Mouse (Mus musculus): Measurements from ENCODE around the gene Rab34. TPM values are rescaled to one million over a fixed set of nuclear protein-coding genes. Genes with fewer than 3 reads are reported as not detected.

Gene Rab34
- polyA plus RNA-seq, 1 experiment from 2014 or later, result 60.3 TPM

- Histone ChIP-seq H3K4me1 (replicated peaks) (peaks cover 74% of the 10 kb centered on the region), H3K4me2 (no peak overlapping the region), H3K4me3 (no peak overlapping the region), H3K27me3 (no peaks in the 10 kb centered on the region), H3K9me3 (no peaks in the 10 kb centered on the region), H3K27ac (replicated peaks) (peak overlapping the region; percentile 38; the same call in 1 of the 2 replicates), H3K9ac (no peak overlapping the region), H3K36me3 (peaks cover 78% of the 10 kb centered on the region)
- ATAC-seq (ENCODE audit: low read depth), result no peak
- WGBS, result 73% methylated on average over 7 of the region's 7 CpGs
Observed at GRCm38 (mm10) chr11:78159557-78159956, 28.7 kb upstream of the Rab34 start.

DNA sequence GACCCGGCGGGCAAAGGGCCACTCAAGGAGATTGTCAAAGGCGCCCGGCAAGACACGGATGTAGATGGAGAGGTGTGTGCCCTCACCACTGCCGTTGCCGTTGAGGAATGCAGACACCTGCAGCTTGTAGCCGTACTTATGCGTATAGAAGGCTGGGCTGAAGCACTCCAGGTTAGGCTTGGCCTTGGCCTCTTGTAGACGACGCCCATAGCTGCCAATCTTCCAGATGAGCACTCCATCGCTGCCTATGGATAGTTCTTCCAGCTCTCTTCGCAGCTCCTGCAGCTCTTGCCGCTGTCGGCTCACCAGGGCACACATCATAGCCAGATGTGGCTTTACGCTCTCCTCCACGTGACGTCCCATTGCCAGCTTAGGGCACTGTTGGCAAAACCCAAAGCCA, 28.1 kb upstream of the Rab34 start:
- peaks cover 72% of the 10 kb centered on the region for H3K36me3 ChIP-seq
- H3K27me3 ChIP-seq, result no peaks in the 10 kb centered on the region
- no peak overlapping the region for H3K9ac ChIP-seq
- H3K4me2 ChIP-seq, result no peak overlapping the region
- H3K27ac ChIP-seq (replicated peaks), result 0 out of 2 replicates have a peak overlapping the region, but pooled peaks have one; percentile 38
- no peak for ATAC-seq (ENCODE audit: low read depth)
- WGBS, result 90% methylated on average over 18 of the region's 18 CpGs
- H3K4me1 ChIP-seq (replicated peaks), result peaks cover 68% of the 10 kb centered on the region
- no peak overlapping the region for H3K4me3 ChIP-seq
- H3K9me3 ChIP-seq, result no peaks in the 10 kb centered on the region

GRCm38 (mm10) chr11:78160675-78161074, 27.6 kb upstream of the Rab34 start:
- Histone ChIP-seq H3K9me3 (no peaks in the 10 kb centered on the region), H3K4me2 (no peak overlapping the region), H3K27me3 (no peaks in the 10 kb centered on the region), H3K9ac (peak overlapping the region; percentile 22; the same call in 1 of the 2 replicates), H3K27ac (replicated peaks) (no peak overlapping the region), H3K4me3 (no peak overlapping the region), H3K4me1 (replicated peaks) (peaks cover 67% of the 10 kb centered on the region), H3K36me3 (peaks cover 67% of the 10 kb centered on the region)
- WGBS, result 97% methylated on average over 3 of the region's 3 CpGs
- no peak for ATAC-seq (ENCODE audit: low read depth)

DNA sequence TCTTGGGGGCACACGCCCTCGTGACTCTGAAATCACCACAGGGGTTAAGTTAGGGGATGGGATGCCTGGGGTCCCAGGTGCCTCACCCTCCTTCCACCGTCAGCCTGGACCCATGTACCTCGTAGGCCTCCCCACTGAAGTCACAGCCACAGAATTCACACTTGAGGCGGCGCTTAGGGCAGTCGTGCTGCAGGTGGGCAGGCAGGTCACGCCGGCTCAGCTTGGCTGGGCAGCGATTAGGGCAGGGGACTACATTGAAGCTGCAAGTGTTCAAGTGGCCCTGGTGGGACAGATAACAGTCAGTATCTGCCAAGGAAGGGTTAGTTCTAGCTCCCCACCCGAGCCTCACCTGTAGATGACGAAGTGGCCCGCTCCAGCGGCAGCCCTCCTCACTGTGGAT, 27.1 kb upstream of the Rab34 start:
- no peak for ATAC-seq (ENCODE audit: low read depth)
- Histone ChIP-seq H3K4me1 (replicated peaks) (peaks cover 72% of the 10 kb centered on the region), H3K27ac (replicated peaks) (peak overlapping the region; percentile 99; the same call in 1 of the 2 replicates)

GRCm38 (mm10) chr11:78161968-78162367, 26.3 kb upstream of the Rab34 start:
- H3K27me3 ChIP-seq, result no peaks in the 10 kb centered on the region
- peak overlapping the region; percentile 99 for H3K27ac ChIP-seq (replicated peaks)
- no peak for ATAC-seq (ENCODE audit: low read depth)
- WGBS, result 40% methylated on average over 4 of the region's 4 CpGs
- H3K4me3 ChIP-seq, result peak overlapping the region; percentile 99
- peaks cover 68% of the 10 kb centered on the region for H3K4me1 ChIP-seq (replicated peaks)
- peaks cover 54% of the 10 kb centered on the region for H3K36me3 ChIP-seq
- no peaks in the 10 kb centered on the region for H3K9me3 ChIP-seq
- H3K4me2 ChIP-seq, result peak overlapping the region; percentile 86
- H3K9ac ChIP-seq, result peak overlapping the region; percentile 100

More for the DNA sequence above, 27.1 kb upstream of the Rab34 start:
- no peak overlapping the region for H3K4me3 ChIP-seq
- whole genome bisulfite sequencing, result 93% methylated on average over 14 of the region's 14 CpGs
- peaks cover 62% of the 10 kb centered on the region for H3K36me3 ChIP-seq
- no peaks in the 10 kb centered on the region for H3K9me3 ChIP-seq
- H3K9ac ChIP-seq, result peak overlapping the region; percentile 22; the same call in 1 of the 2 replicates
- no peak overlapping the region for H3K4me2 ChIP-seq
- no peaks in the 10 kb centered on the region for H3K27me3 ChIP-seq

GRCm38 (mm10) chr11:78162504-78162903, 25.7 kb upstream of the Rab34 start:
- H3K36me3 ChIP-seq, result peaks cover 50% of the 10 kb centered on the region
- ATAC-seq (ENCODE audit: low read depth), result no peak
- H3K27me3 ChIP-seq, result no peaks in the 10 kb centered on the region
- no peaks in the 10 kb centered on the region for H3K9me3 ChIP-seq
- peak overlapping the region; percentile 99 for H3K27ac ChIP-seq (replicated peaks)
- H3K4me1 ChIP-seq (replicated peaks), result peaks cover 65% of the 10 kb centered on the region
- H3K4me3 ChIP-seq, result peak overlapping the region; percentile 99
- peak overlapping the region; percentile 100 for H3K9ac ChIP-seq
- WGBS, result 27% methylated on average over 6 of the region's 6 CpGs
- H3K4me2 ChIP-seq, result peak overlapping the region; percentile 86

GRCm38 (mm10) chr11:78163045-78163444, 25.2 kb upstream of the Rab34 start:
- peaks cover 45% of the 10 kb centered on the region for H3K36me3 ChIP-seq
- H3K9me3 ChIP-seq, result no peaks in the 10 kb centered on the region
- H3K4me3 ChIP-seq, result peak overlapping the region; percentile 99
- 70% methylated on average over 2 of the region's 2 CpGs for WGBS
- ATAC-seq (ENCODE audit: low read depth), result no peak
- peak overlapping the region; percentile 100 for H3K9ac ChIP-seq
- H3K4me1 ChIP-seq (replicated peaks), result peaks cover 61% of the 10 kb centered on the region
- no peaks in the 10 kb centered on the region for H3K27me3 ChIP-seq
- peak overlapping the region; percentile 86 for H3K4me2 ChIP-seq
- H3K27ac ChIP-seq (replicated peaks), result peak overlapping the region; percentile 99

- H3K4me1 ChIP-seq (replicated peaks), result peaks cover 52% of the 10 kb centered on the region
- ATAC-seq (ENCODE audit: low read depth), result peak; percentile 62
- WGBS, result 0% methylated on average over 22 of the region's 22 CpGs
Observed at GRCm38 (mm10) chr11:78163681-78164603, 24.3 kb upstream of the Rab34 start.

GRCm38 (mm10) chr11:78164604-78164923, 23.7 kb upstream of the Rab34 start:
- peak overlapping the region; percentile 99 for H3K27ac ChIP-seq (replicated peaks)
- H3K27me3 ChIP-seq, result no peaks in the 10 kb centered on the region
- peaks cover 46% of the 10 kb centered on the region for H3K4me1 ChIP-seq (replicated peaks)
- H3K9me3 ChIP-seq, result no peaks in the 10 kb centered on the region
- peak overlapping the region; percentile 100 for H3K9ac ChIP-seq
- under 1% methylated on average over 14 of the region's 14 CpGs for WGBS
- ATAC-seq (ENCODE audit: low read depth), result peak; percentile 4; the same call in 1 of the 2 replicates
- H3K4me2 ChIP-seq, result peak overlapping the region; percentile 86
- peaks cover 30% of the 10 kb centered on the region for H3K36me3 ChIP-seq
- H3K4me3 ChIP-seq, result peak overlapping the region; percentile 99

More at GRCm38 (mm10) chr11:78163681-78164603, 24.3 kb upstream of the Rab34 start:
- peak overlapping the region; percentile 86 for H3K4me2 ChIP-seq
- no peaks in the 10 kb centered on the region for H3K9me3 ChIP-seq
- peak overlapping the region; percentile 99 for H3K27ac ChIP-seq (replicated peaks)
- peaks cover 36% of the 10 kb centered on the region for H3K36me3 ChIP-seq
- H3K9ac ChIP-seq, result peak overlapping the region; percentile 100
- no peaks in the 10 kb centered on the region for H3K27me3 ChIP-seq
- H3K4me3 ChIP-seq, result peak overlapping the region; percentile 99

DNA sequence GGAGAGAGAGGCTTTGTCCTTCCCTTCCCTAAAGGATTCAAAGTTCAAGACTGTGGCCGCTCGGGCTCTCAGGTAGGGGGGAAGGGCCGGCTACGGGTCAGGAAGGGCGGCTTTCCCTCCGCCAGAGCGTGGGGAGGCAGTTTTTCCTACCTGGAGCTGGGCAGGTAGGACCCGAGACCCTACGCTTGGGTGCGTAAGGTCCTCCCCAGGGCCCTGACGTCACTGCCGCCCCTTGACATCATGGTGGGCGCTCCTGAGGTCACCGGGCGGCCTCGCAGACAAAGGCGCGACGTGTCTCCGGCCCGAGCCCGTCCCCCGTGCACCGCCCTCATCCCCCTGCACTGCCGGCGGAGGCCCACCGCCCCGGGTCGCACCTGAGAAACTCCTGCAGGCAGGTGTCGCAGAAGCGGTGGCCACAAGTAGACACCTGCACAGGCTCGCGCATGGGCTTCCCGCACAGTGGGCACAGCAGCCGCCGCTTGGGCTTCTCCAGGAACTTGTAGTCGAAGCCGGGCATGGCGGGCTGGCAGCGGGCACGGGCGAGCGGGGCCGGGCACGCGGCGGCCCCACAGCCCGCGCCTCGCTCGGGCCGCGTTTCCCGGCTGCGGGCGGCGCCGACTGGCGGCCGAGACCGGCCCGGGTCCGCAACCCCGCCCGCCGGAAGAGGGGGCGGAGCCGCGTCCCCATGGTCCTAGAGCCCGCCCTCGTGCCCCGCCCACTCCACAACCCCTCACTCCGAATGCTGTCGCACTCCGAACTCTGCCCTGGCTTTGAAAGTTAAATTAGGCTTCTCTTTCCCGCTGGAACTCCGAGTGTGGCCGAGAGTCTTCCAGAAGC, 23.1 kb upstream of the Rab34 start, which contains the start of gene Traf4:
Gene Traf4, minus strand, starts transcription at position 666 of the 837 bp plus-strand sequence.
- peak; percentile 81 for ATAC-seq (ENCODE audit: low read depth)
- Histone ChIP-seq H3K36me3 (peaks cover 24% of the 10 kb centered on the region), H3K4me2 (peak within 1 kb of the TSS; percentile 86), H3K9ac (peak within 1 kb of the TSS; percentile 100), H3K4me3 (peak within 1 kb of the TSS; percentile 99), H3K27me3 (no peaks in the 10 kb centered on the region), H3K27ac (replicated peaks) (peak within 1 kb of the TSS; percentile 99), H3K9me3 (no peaks in the 10 kb centered on the region), H3K4me1 (replicated peaks) (peaks cover 42% of the 10 kb centered on the region)
- WGBS, result under 1% methylated on average over 78 of the region's 78 CpGs

- Histone ChIP-seq H3K4me2 (peak overlapping the region; percentile 86), H3K9me3 (no peaks in the 10 kb centered on the region), H3K4me1 (replicated peaks) (peaks cover 40% of the 10 kb centered on the region), H3K9ac (peak overlapping the region; percentile 100), H3K27ac (replicated peaks) (peak overlapping the region; percentile 99), H3K27me3 (no peaks in the 10 kb centered on the region), H3K4me3 (peak overlapping the region; percentile 99), H3K36me3 (peaks cover 18% of the 10 kb centered on the region)
- ATAC-seq (ENCODE audit: low read depth), result peak; percentile 12
- WGBS, result 3% methylated on average over 16 of the region's 16 CpGs
Observed at GRCm38 (mm10) chr11:78165761-78166109, 22.5 kb upstream of the Rab34 start.

DNA sequence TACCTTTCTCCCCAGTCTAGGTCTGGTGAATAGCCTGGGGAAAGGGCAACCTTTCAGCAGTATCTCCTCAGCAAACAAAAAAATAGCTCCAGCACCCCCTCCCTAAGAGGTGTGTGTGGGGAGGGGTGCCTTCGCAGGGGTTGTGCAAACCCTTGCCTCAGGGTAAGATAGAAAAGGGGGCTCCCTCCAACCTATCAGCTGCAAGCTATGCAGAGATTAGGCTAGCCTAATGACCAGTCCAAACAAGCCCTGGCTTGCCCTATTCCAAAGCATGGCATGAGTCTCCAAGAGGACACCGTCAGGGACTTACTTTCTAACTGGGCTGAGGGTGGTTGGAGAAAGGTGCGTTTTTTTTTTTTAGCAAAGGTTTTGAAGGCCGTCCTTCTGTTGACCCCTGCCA, 22.1 kb upstream of the Rab34 start:
- Histone ChIP-seq H3K27ac (replicated peaks) (peak overlapping the region; percentile 99), H3K4me3 (peak overlapping the region; percentile 99)
- 49% methylated on average over 4 of the region's 4 CpGs for WGBS

More for the DNA sequence above, 22.1 kb upstream of the Rab34 start:
- ATAC-seq (ENCODE audit: low read depth), result no peak
- no peaks in the 10 kb centered on the region for H3K27me3 ChIP-seq
- H3K9me3 ChIP-seq, result no peaks in the 10 kb centered on the region
- peak overlapping the region; percentile 100 for H3K9ac ChIP-seq
- H3K4me2 ChIP-seq, result peak overlapping the region; percentile 86
- H3K36me3 ChIP-seq, result peaks cover 14% of the 10 kb centered on the region
- peaks cover 35% of the 10 kb centered on the region for H3K4me1 ChIP-seq (replicated peaks)
